Mouse (Mus musculus) spleen, adult 2 months (tissue): ENCODE measurements at regions not wholly inside any gene's neighbourhood (a gene's known extent, or its start where the extent isn't known, plus 50 kb on each side); places are given as distances from the start of the nearest gene placed in this dataset.
"Not testable (repeated sequence)": the region's sequence is repeated elsewhere in the genome, so short reads cannot be mapped to it uniquely, and the experiment has no call there.

ENCODE experiments used
- CTCF ChIP-seq: fragments of 200-500 bp; IDR thresholded peaks from 2 replicates; pipeline ENCODE4 v1.5.1; 2011; ENCODE audit warnings: mild to moderate bottlenecking, inconsistent platforms; ENCODE audit not compliant: insufficient read depth, insufficient read length, insufficient replicate concordance; ENCODE audit errors: extremely low read depth
- POLR2A ChIP-seq: fragments of 200-500 bp; IDR thresholded peaks from 2 replicates; pipeline ENCODE4 v1.6.1; 2011; ENCODE audit warnings: low read depth, low read length, inconsistent platforms

DNA sequence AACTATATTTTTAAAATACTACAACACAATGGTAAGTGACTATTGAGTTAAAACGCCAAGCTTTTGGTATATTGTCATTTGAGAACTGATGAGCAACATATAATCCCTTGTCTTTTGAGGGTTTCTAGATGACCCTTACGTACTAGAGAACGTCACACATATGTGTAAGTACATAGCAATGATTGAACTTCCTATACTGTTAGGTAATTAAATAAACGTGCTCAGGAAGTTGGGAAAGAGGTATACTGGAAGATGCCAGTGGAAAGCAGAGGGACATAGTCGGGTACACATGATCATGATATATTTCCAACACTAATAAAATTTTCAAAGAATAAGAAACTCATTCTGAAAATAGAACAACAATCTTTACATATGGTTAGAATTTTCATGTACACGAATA is 914.6 kb upstream of the Zfp386 start:
- TF ChIP-seq POLR2A, CTCF: not testable (repeated sequence)
